Mouse (Mus musculus): ENCODE measurements around the gene Col23a1.

Col23a1 gene

GRCm38 (mm10) chr11:51482251-51482650, 192.5 kb downstream of the Col23a1 start:
- DNase-seq (ENCODE audit: low read depth, low spot score): no peak

DNA sequence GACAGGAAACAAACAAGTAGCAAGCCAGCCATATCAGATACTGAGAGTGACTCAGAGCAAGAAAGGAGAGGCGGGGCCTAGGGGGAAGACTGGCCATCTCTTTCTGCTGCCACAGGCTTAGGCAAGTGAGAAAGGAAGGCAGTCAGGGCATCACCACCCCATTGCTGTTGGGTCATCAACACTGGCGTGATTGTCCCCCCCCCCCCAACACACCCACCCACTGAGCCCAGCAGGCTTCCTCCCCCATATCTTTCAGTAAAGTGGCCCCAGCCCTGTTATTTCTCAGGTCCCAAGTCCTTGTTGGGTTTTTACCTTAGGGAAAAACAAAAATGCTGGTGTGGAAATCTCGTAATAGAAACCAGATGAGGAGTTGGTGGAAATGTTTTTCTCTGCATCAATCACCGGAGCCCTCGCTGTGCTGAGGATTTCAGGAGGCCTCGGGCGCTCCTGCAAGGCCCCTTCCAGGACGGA, 195.4 kb downstream of the Col23a1 start:
- no peak for DNase-seq (ENCODE audit: low read depth, low spot score)

DNA sequence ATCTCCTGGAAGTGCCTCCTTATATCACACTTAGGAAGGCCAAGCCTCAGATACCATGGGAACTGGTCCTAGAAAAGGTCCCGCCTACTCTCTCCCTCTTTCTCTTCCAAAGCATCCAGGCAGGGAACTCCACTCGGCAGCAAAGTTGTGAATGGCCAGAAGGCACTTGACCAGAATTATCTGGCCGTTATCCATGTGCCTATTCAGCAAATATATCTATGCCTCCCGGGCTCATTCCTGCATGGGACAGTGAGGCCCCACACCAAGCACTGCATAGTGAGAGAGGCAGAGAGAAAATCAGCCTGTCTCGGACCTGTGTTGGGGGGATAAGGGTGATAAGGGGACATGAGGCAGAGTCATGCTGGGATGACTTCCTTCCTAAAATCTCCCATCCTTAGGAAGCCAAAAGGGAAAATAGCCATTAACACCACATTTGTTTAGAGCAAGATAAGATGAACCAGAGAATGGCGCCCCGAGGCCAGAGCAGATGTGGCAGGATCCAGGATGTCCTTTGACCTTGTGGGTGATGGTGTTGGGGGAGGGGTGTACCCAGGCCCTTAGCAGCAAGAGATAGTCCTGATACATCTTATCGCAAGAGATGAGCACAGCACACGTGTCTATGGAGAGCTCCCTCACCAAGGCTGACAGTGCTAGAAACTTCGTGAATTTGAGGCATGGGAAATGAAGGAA, 196.2 kb downstream of the Col23a1 start:
- no peak for DNase-seq (ENCODE audit: low read depth, low spot score)

DNA sequence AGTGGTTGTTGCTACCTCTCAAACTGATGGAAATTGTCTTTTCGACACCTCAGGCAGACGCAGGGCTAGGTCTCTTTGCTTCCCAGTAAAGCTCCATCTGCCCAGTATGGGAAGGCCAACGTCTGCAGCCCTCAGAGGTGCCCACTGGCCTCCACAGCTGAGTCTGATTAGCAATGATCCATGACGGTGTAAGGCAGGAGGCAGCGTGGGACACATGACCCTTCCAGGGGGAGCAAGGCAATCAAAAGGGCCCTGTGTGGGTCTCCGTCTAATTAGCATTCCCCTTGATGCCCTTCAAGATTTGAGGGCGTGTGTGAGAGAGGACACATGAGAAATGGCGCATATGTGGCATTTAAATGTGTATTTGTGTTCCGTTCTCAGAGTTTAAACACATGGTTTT, 199.1 kb downstream of the Col23a1 start:
- no peak for DNase-seq (ENCODE audit: low read depth, low spot score)

DNA sequence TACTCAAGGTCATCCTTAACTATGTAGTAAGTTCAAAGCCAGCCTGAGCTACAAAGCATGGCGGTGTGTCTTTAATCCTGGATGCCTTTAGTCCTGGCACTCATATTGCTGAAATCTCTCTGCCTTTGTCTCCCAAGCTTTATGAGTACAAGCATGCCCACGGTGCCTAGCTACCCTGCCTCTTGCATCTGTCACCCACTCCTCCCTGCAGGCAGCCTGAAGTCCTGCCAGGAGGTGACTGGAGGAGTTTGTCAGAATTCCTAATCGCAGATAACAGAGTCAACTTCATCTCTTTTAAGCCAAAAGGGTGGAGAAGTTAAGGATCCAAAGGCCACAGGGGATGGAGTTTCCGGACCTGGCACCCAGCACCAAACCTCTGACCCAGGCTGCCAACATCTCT, 203.7 kb downstream of the Col23a1 start:
- no peak for DNase-seq (ENCODE audit: low read depth, low spot score)

DNA sequence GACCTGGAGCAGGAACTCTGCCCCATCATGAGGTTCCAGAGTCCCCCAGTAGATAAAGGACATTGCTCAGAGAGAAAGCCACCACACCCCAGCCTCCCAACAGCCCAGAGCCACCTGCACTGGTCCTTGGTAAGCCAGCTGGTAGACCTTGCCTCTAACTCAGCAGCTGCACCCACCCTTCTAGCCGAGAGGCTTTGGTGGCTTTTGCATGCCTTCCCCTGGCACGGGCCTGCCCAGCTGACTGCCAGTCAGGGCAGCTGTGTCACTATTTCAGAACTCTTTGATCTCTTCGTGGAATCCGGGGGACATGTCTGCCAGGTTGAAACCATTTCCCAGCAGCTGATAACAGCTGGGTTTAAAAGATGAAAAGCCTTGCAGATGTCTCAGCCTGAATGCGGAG, 204.5 kb downstream of the Col23a1 start:
- DNase-seq (ENCODE audit: low read depth, low spot score): no peak

- DNase-seq (ENCODE audit: low read depth, low spot score): no peak
Observed at GRCm38 (mm10) chr11:51499776-51500175, 210.1 kb downstream of the Col23a1 start.

DNA sequence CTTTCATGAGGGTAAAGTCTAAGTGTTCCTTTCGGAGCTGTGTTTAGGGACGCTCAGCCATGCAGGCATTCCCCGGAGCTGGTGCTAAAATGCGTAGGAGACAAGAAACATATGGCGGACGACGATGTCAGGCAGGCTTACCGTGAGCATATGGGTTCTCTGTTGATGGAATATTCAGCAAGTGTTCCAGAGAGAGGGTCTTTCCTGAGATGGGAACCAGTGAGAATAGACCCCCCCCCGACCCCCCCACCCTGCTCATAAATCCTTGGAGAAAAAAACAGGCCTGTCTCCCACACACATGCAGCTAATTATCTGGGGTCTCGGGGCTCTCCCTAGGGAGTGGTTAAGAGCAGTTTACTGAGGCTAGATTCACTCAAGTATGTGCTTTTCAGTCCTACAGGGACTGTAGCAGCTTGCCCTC, 212.7 kb downstream of the Col23a1 start:
- no peak for DNase-seq (ENCODE audit: low read depth, low spot score)

- DNase-seq (ENCODE audit: low read depth, low spot score): no peak
Observed at GRCm38 (mm10) chr11:51504946-51505345, 215.2 kb downstream of the Col23a1 start.

- DNase-seq (ENCODE audit: low read depth, low spot score): no peak
Observed at GRCm38 (mm10) chr11:51508053-51508452, 218.3 kb downstream of the Col23a1 start.

DNA sequence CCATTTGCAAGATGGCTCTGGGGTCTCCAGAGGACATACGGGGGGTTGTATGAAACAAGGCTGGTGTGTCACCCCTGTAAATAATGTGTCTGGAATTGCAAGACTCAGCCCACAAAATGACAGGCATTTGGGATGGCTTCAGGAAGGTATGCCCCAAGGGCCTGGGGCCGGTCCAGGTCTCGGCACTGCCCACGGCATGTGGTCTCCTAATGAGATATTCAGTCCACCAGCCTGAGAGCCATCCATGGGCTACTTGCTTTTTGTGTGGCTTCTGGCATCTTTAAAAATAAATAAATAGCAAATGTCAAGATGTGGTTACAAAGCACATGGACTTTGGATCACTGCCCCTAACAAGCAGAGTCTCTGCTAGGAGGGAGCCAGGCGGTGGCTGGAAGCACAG, 219.5 kb downstream of the Col23a1 start:
- DNase-seq (ENCODE audit: low read depth, low spot score): no peak

GRCm38 (mm10) chr11:51513019-51513418, 223.3 kb downstream of the Col23a1 start:
- no peak for DNase-seq (ENCODE audit: low read depth, low spot score)

- DNase-seq (ENCODE audit: low read depth, low spot score): no peak
Observed at GRCm38 (mm10) chr11:51515346-51515745, 225.6 kb downstream of the Col23a1 start.

DNA sequence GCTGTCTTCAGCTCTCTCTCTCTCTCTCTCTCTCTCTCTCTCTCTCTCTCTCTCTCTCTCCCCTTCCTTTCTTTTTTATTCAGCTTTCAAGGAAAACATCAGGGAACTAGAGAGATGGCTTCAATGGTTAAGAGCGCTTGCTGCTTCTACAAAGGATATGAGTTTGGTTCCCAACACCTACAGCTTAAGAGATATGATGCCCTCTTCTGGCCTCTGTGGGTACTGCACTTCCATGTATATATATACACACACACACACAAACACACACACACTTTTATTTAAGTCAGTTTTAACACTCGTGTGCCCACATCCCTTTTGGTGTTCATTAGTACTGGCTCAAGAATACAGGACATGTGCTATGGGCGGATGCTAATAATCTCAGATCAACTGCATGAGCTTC, 228.4 kb downstream of the Col23a1 start:
- DNase-seq (ENCODE audit: low read depth, low spot score): no peak

GRCm38 (mm10) chr11:51518585-51518984, 228.9 kb downstream of the Col23a1 start:
- DNase-seq (ENCODE audit: low read depth, low spot score): no peak

DNA sequence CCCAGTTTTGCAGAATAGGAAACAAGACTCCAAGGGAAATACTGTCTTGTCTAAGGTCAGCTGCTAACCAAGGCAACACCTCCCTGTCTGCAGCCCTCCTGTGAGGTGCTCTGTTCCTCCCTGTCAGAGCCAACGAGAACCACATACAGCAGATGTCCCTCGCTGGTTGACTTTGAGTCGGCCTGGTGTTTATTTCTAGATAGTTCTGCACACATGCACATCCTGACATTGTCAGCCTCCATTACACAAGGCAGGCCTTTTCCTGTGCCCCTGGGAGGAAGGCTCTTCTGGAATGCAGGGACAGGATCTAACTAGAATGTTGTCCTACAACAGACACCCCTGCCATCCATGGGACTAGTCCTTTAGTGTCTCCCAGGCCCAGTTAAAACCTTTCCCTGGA, 231.7 kb downstream of the Col23a1 start:
- no peak for DNase-seq (ENCODE audit: low read depth, low spot score)

- no peak for DNase-seq (ENCODE audit: low read depth, low spot score)
Observed at GRCm38 (mm10) chr11:51523215-51523614, 233.5 kb downstream of the Col23a1 start.

GRCm38 (mm10) chr11:51523625-51524024, 233.9 kb downstream of the Col23a1 start:
- no peak for DNase-seq (ENCODE audit: low read depth, low spot score)

DNA sequence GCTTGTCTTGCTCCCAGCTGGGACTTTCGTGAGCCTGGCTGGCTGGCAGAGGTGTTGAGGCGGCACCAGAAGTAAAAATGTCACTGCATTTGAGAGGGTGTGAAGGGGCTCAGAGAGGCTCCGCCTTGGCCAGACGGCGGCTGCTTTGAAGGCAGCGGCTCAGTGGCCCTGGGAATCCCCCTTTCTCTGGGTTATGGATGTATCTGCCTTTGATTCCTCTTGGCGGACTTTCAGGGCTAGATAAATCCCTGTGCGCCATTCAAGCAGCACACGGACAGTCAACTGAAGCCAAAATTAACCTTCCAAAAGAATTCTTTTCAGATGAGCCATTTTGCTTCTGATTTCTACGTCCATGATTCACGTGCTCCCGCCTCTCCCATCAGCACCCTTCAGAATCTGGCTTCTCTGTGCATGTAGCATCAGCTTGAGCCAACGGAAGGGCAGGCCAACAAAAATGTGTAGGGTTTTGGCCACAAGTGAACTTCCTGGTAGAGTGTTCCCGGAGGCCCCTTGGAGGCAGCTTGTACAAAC, 237.0 kb downstream of the Col23a1 start:
- no peak for DNase-seq (ENCODE audit: low read depth, low spot score)

GRCm38 (mm10) chr11:51533128-51533533, 243.4 kb downstream of the Col23a1 start:
- no peak for DNase-seq (ENCODE audit: low read depth, low spot score)

GRCm38 (mm10) chr11:51534314-51534713, 244.6 kb downstream of the Col23a1 start:
- DNase-seq (ENCODE audit: low read depth, low spot score): peak; percentile 55

DNA sequence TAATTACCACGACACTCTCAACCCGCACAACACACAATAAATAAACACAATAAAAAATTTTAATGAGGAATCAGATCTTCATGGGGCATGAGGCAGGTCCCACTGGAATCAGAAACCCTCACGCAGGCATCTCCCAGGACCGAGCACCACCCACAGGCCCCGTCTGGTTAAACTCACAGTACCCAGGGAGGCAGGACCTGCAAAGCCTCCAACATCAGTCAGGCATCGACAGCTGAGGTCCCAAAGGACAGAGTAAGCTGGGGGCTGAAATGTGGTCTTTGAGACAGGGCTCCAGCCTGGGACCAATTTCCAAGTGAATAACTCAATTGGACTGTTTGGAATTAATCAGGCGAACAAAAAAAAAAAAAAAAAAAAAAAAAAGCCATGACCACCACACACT, 248.7 kb downstream of the Col23a1 start:
- DNase-seq (ENCODE audit: low read depth, low spot score): no peak

DNA sequence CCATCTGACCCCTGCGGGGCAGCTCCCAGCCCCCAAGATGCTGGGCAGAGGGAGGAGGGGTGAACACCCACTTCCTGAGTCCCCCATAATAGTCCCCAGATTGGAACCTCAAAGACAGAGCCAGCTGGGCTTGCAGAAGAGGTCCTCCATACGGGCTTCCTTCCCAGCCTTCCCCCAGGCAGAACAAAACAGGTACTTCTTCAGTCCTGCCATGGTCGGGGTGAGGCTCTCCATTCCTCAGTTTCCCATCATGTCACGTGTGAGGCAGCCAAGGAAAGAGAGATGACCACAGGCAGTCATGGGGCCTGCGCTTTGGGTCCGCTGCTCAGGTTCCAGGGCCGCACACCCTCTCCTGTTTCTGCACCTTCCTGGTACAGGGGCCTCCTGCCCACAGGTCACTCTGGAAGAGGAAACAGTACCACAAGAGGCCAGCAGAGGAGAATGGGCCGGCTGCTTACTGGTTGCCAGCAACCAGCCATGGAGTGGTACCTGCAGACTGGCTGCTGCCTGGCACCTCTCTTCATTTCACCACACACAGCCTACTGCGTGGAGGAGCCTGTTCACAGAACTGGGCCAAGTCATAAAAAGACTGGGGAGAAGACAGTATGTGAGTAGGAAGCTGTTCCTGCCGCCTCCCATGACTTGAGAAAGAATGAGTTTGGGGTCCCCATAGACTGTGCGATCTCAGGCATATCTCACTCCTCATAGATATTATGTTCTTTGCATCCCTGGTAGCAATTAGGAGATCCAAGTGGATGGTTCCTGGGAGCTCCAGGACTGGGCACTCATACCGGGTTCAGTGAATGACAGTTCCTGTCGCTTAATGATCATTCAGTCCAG, 249.4 kb downstream of the Col23a1 start:
- DNase-seq (ENCODE audit: low read depth, low spot score): no peak

All from WW6 (cell line).